In genomic region chr17:46874133-46874532, GRCm38 (mm10) we compare ENCODE assay signal across 9 mouse cellular contexts. TPM values are rescaled to one million over a fixed set of nuclear protein-coding genes. Genes with fewer than 3 reads are reported as not detected.
DNase-seq lines count a peak whose midpoint lies in the region; ATAC-seq lines count a peak whose summit lies in the region.
"Had no signal": no experiment of that assay in that cellular context is flagged by ENCODE, and none has a peak within 500 bp of the region (broad histone marks: within the 10 kb centered on the region; RNA-seq: fewer than 3 reads in every experiment).

No protein-coding gene starts in this region.

- no peak overlapping the region for H3K4me3 ChIP-seq in neural tube, embryonic 13.5 days
- no peak overlapping the region for H3K4me3 ChIP-seq in neural tube, embryonic 15.5 days (replicated peaks)
- H3K4me3 ChIP-seq in brown adipose tissue, adult 24 weeks (ENCODE audit: insufficient read depth, low read depth, low read length): 0 out of 2 replicates have a peak overlapping the region, but pooled peaks have one; percentile 8
- H3K4me3 ChIP-seq in intestine, embryonic 14.5 days (ENCODE audit: low read depth, low read length): no peak overlapping the region
- no peak overlapping the region for H3K4me3 ChIP-seq in macrophage (ENCODE audit: inconsistent target)
- no peak overlapping the region for H3K4me3 ChIP-seq in midbrain, embryonic 13.5 days (replicated peaks)

- no peak overlapping the region for H3K9ac ChIP-seq in neural tube, embryonic 13.5 days
- no peak overlapping the region for H3K9ac ChIP-seq in neural tube, embryonic 15.5 days (replicated peaks)
- no peak overlapping the region for H3K9ac ChIP-seq in intestine, embryonic 14.5 days (ENCODE audit: low read length)
- H3K9ac ChIP-seq in midbrain, embryonic 13.5 days (replicated peaks): no peak overlapping the region

- H3K27me3 ChIP-seq in neural tube, embryonic 13.5 days: no peaks in the 10 kb centered on the region
- no peaks in the 10 kb centered on the region for H3K27me3 ChIP-seq in neural tube, embryonic 15.5 days (replicated peaks)
- no peaks in the 10 kb centered on the region for H3K27me3 ChIP-seq in intestine, embryonic 14.5 days (replicated peaks; ENCODE audit: control insufficient read depth, insufficient read depth, low read length)
- no peaks in the 10 kb centered on the region for H3K27me3 ChIP-seq in midbrain, embryonic 13.5 days

- peaks cover 11% of the 10 kb centered on the region; the same call in 1 of the 2 replicates for H3K4me1 ChIP-seq in neural tube, embryonic 13.5 days (replicated peaks)
- peaks cover 4% of the 10 kb centered on the region; the same call in 1 of the 2 replicates for H3K4me1 ChIP-seq in neural tube, embryonic 15.5 days
- H3K4me1 ChIP-seq in brown adipose tissue, adult 24 weeks (ENCODE audit: control insufficient read depth, insufficient read depth, insufficient read length, low read length): peaks cover 11% of the 10 kb centered on the region
- peaks cover 11% of the 10 kb centered on the region for H3K4me1 ChIP-seq in intestine, embryonic 14.5 days (replicated peaks; ENCODE audit: control insufficient read depth, insufficient read depth, low read length)
- H3K4me1 ChIP-seq in midbrain, embryonic 13.5 days (replicated peaks): peaks cover 10% of the 10 kb centered on the region; the same call in 1 of the 2 replicates

- ATAC-seq in neural tube, embryonic 13.5 days (ENCODE audit: low read depth): no peak
- ATAC-seq in neural tube, embryonic 15.5 days (ENCODE audit: low FRiP score): no peak
- peak; percentile 43 for ATAC-seq in intestine, embryonic 14.5 days (replicated peaks; ENCODE audit: low FRiP score, low TSS enrichment, low read depth)
- ATAC-seq in midbrain, embryonic 13.5 days: no peak
- ATAC-seq in cerebellum, adult (ENCODE audit: insufficient number of reproducible peaks, low FRiP score, low TSS enrichment): no peak

- 51% methylated on average over 10 of the region's 10 CpGs for WGBS in neural tube, embryonic 13.5 days
- WGBS in neural tube, embryonic 15.5 days: 49% methylated on average over 10 of the region's 10 CpGs
- 16% methylated on average over 10 of the region's 10 CpGs for WGBS in intestine, embryonic 14.5 days
- WGBS in macrophage (ENCODE audit: missing documents): 16% methylated on average over 10 of the region's 10 CpGs
- 53% methylated on average over 10 of the region's 10 CpGs for WGBS in midbrain, embryonic 13.5 days

- H3K36me3 ChIP-seq in neural tube, embryonic 13.5 days: no peaks in the 10 kb centered on the region
- no peaks in the 10 kb centered on the region for H3K36me3 ChIP-seq in neural tube, embryonic 15.5 days
- no peaks in the 10 kb centered on the region for H3K36me3 ChIP-seq in intestine, embryonic 14.5 days (ENCODE audit: control insufficient read depth, insufficient read depth, low read length)
- H3K36me3 ChIP-seq in macrophage (ENCODE audit: inconsistent target): no peaks in the 10 kb centered on the region
- no peaks in the 10 kb centered on the region for H3K36me3 ChIP-seq in midbrain, embryonic 13.5 days

- DNase-seq in intestine, embryonic 14.5 days (ENCODE audit: low spot score): peak; percentile 59
- no peak for DNase-seq in cerebellum, postnatal 10 days

- H3K79me2 ChIP-seq in macrophage (ENCODE audit: inconsistent target): no peaks in the 10 kb centered on the region

- H3K9me3 ChIP-seq in neural tube, embryonic 13.5 days: no peaks in the 10 kb centered on the region
- no peaks in the 10 kb centered on the region for H3K9me3 ChIP-seq in neural tube, embryonic 15.5 days (replicated peaks)
- no peaks in the 10 kb centered on the region for H3K9me3 ChIP-seq in intestine, embryonic 14.5 days (ENCODE audit: control insufficient read depth, low read length)
- H3K9me3 ChIP-seq in midbrain, embryonic 13.5 days: no peaks in the 10 kb centered on the region

- 0 out of 2 replicates have a peak overlapping the region, but pooled peaks have one; percentile 13 for H3K27ac ChIP-seq in neural tube, embryonic 13.5 days (replicated peaks)
- H3K27ac ChIP-seq in neural tube, embryonic 15.5 days (replicated peaks): no peak overlapping the region
- peak overlapping the region; percentile 89 for H3K27ac ChIP-seq in brown adipose tissue, adult 24 weeks (replicated peaks; ENCODE audit: low read depth, low read length)
- H3K27ac ChIP-seq in intestine, embryonic 14.5 days (ENCODE audit: low read depth): 0 out of 2 replicates have a peak overlapping the region, but pooled peaks have one; percentile 22
- 0 out of 2 replicates have a peak overlapping the region, but pooled peaks have one; percentile 12 for H3K27ac ChIP-seq in macrophage
- no peak overlapping the region for H3K27ac ChIP-seq in midbrain, embryonic 13.5 days

- no peak overlapping the region for H3K4me2 ChIP-seq in neural tube, embryonic 13.5 days
- no peak overlapping the region for H3K4me2 ChIP-seq in neural tube, embryonic 15.5 days
- H3K4me2 ChIP-seq in intestine, embryonic 14.5 days (ENCODE audit: low read length): no peak overlapping the region
- no peak overlapping the region for H3K4me2 ChIP-seq in midbrain, embryonic 13.5 days (replicated peaks)

RNA-seq across cellular contexts. Expression of gene Bicral, which starts 15.9 kb away (rescaled TPM):
- 6.5 and 9.4 TPM in 2 replicates for polyA plus RNA-seq in neural tube, embryonic 13.5 days (2015; fragmentation: Nextera tagmentation; extraction: Ambion mirVana)
- 6.6 and 8.3 TPM in 2 replicates for polyA plus RNA-seq in neural tube, embryonic 15.5 days (2015; fragmentation: Nextera tagmentation; extraction: Ambion mirVana)
- 5.3 and 9.8 TPM in 2 replicates for polyA plus RNA-seq in brown adipose tissue, adult 24 weeks (2012; ENCODE audit: insufficient read depth, insufficient read length, missing spikeins)
- 5.5 and 6.6 TPM in 2 replicates for polyA plus RNA-seq in intestine, embryonic 14.5 days (2014; fragmentation: Nextera tagmentation; extraction: Ambion mirVana)
- total RNA-seq in macrophage (2018; cell fraction: chromatin; rRNA removed): 10 to 100 TPM in 25 of 26 experiments, 1 to 10 TPM in 1; 9.1 to 43.6 (median 25.7) TPM
- 10 to 100 TPM in 23 of 26 experiments, 1 to 10 TPM in 3; 5.6 to 21.0 (median 16.7) TPM for total RNA-seq in macrophage (2018; cell fraction: cytosol; rRNA removed)
- total RNA-seq in macrophage (2018; cell fraction: nucleus; rRNA removed): 10 to 100 TPM in 21 of 26 experiments, 1 to 10 TPM in 5; 6.5 to 29.0 (median 19.3) TPM
- 9.3 to 10.1 TPM (median 9.6 TPM) in 3 replicates for polyA plus RNA-seq in macrophage (2018)
- polyA plus RNA-seq in midbrain, embryonic 13.5 days (2015; fragmentation: Nextera tagmentation; extraction: Ambion mirVana): 9.4 and 9.6 TPM in 2 replicates

RNA-seq across cellular contexts. Expression of gene Tbcc, which starts 16.4 kb away (rescaled TPM):
- 70.7 and 75.4 TPM in 2 replicates for polyA plus RNA-seq in neural tube, embryonic 13.5 days (2015; fragmentation: Nextera tagmentation; extraction: Ambion mirVana)
- polyA plus RNA-seq in neural tube, embryonic 15.5 days (2015; fragmentation: Nextera tagmentation; extraction: Ambion mirVana): 55.9 and 62.5 TPM in 2 replicates
- polyA plus RNA-seq in brown adipose tissue, adult 24 weeks (2012; ENCODE audit: insufficient read depth, insufficient read length, missing spikeins): 10.1 TPM in 2 replicates
- 50.5 and 54.8 TPM in 2 replicates for polyA plus RNA-seq in intestine, embryonic 14.5 days (2014; fragmentation: Nextera tagmentation; extraction: Ambion mirVana)
- 10 to 100 TPM in 5 of 26 experiments, 1 to 10 TPM in 20, not detected in 1; 2.5 to 15.6 (median 5.9) TPM for total RNA-seq in macrophage (2018; cell fraction: chromatin; rRNA removed)
- total RNA-seq in macrophage (2018; cell fraction: cytosol; rRNA removed): 10 to 100 TPM in 23 of 26 experiments, 1 to 10 TPM in 3; 8.5 to 19.6 (median 14.6) TPM
- 10 to 100 TPM in 12 of 26 experiments, 1 to 10 TPM in 14; 4.0 to 19.1 (median 9.8) TPM for total RNA-seq in macrophage (2018; cell fraction: nucleus; rRNA removed)
- polyA plus RNA-seq in macrophage (2018): 6.2 to 17.0 TPM (median 13.3 TPM) in 3 replicates
- 56.6 and 68.3 TPM in 2 replicates for polyA plus RNA-seq in midbrain, embryonic 13.5 days (2015; fragmentation: Nextera tagmentation; extraction: Ambion mirVana)

RNA-seq across cellular contexts. Expression of gene Prph2, which starts 36.1 kb away (rescaled TPM):
- polyA plus RNA-seq in neural tube, embryonic 13.5 days (2015; fragmentation: Nextera tagmentation; extraction: Ambion mirVana): not detected in 2 replicates
- not detected in 2 replicates for polyA plus RNA-seq in neural tube, embryonic 15.5 days (2015; fragmentation: Nextera tagmentation; extraction: Ambion mirVana)
- not detected in 2 replicates for polyA plus RNA-seq in brown adipose tissue, adult 24 weeks (2012; ENCODE audit: insufficient read depth, insufficient read length, missing spikeins)
- polyA plus RNA-seq in intestine, embryonic 14.5 days (2014; fragmentation: Nextera tagmentation; extraction: Ambion mirVana): not detected in 2 replicates
- not detected for total RNA-seq in macrophage (2018; cell fraction: chromatin; rRNA removed)
- total RNA-seq in macrophage (2018; cell fraction: cytosol; rRNA removed): not detected
- total RNA-seq in macrophage (2018; cell fraction: nucleus; rRNA removed): not detected
- not detected in 3 replicates for polyA plus RNA-seq in macrophage (2018)
- polyA plus RNA-seq in midbrain, embryonic 13.5 days (2015; fragmentation: Nextera tagmentation; extraction: Ambion mirVana): not detected in 2 replicates
- polyA plus RNA-seq: limb, embryonic 14.5 days had no signal

Comparison
In these comparisons a context has a peak if more than half of its experiments do, and no peak if none do; other contexts are left out.
1. H3K27ac ChIP-seq: peak in neural tube, embryonic 13.5 days (single experiment), brown adipose tissue, adult 24 weeks (single experiment), intestine, embryonic 14.5 days (single experiment) and macrophage (single experiment); none in neural tube, embryonic 15.5 days (single experiment) and midbrain, embryonic 13.5 days (single experiment).